Mouse (Mus musculus) splenic B cell, adult 2 months (primary cell): ENCODE results near the gene Ankrd44.

Experiments
- DNase-seq: peaks from one replicate; pipeline ENCODE4 v3.0.0-alpha.2; 2011; ENCODE audit warnings: low read depth, low spot score
- H3K27me3 ChIP-seq: 2 replicates; pipeline ENCODE4 v1.6.1; 2012; ENCODE audit warnings: mild to moderate bottlenecking, low read length, moderate library complexity, mixed read lengths; ENCODE audit not compliant: control insufficient read depth, poor library complexity, insufficient read depth, severe bottlenecking
- H3K36me3 ChIP-seq: 2 replicates; pipeline ENCODE4 v1.6.1; 2012; ENCODE audit warnings: mild to moderate bottlenecking, low read length, moderate library complexity, mixed read lengths; ENCODE audit not compliant: control insufficient read depth, poor library complexity, insufficient read depth, severe bottlenecking

Ankrd44 gene

GRCm38 (mm10) chr1:54887873-54888272 is 38.3 kb downstream of the Ankrd44 start:
- no peaks in the 10 kb centered on the region for H3K36me3 ChIP-seq
- no peaks in the 10 kb centered on the region for H3K27me3 ChIP-seq
- no peak for DNase-seq

- no peaks in the 10 kb centered on the region for H3K27me3 ChIP-seq
- DNase-seq: peak; percentile 33
- no peaks in the 10 kb centered on the region for H3K36me3 ChIP-seq
Measured at GRCm38 (mm10) chr1:54882856-54883467, 43.2 kb downstream of the Ankrd44 start.

- no peak for DNase-seq
- no peaks in the 10 kb centered on the region; the same call in 1 of the 2 replicates for H3K36me3 ChIP-seq
- H3K27me3 ChIP-seq: no peaks in the 10 kb centered on the region
Measured at GRCm38 (mm10) chr1:54881523-54881922, 44.7 kb downstream of the Ankrd44 start.

GRCm38 (mm10) chr1:54877423-54878073 is 48.6 kb downstream of the Ankrd44 start:
- no peaks in the 10 kb centered on the region for H3K27me3 ChIP-seq
- H3K36me3 ChIP-seq: no peaks in the 10 kb centered on the region; the same call in 1 of the 2 replicates
- DNase-seq: no peak

GRCm38 (mm10) chr1:54877014-54877413 is 49.2 kb downstream of the Ankrd44 start:
- H3K36me3 ChIP-seq: no peaks in the 10 kb centered on the region; the same call in 1 of the 2 replicates
- DNase-seq: no peak
- H3K27me3 ChIP-seq: no peaks in the 10 kb centered on the region

- Histone ChIP-seq H3K27me3 (no peaks in the 10 kb centered on the region), H3K36me3 (no peaks in the 10 kb centered on the region; the same call in 1 of the 2 replicates)
- no peak for DNase-seq
Measured at GRCm38 (mm10) chr1:54874094-54874493, 52.1 kb downstream of the Ankrd44 start.

GRCm38 (mm10) chr1:54872857-54873616 is 53.1 kb downstream of the Ankrd44 start:
- no peaks in the 10 kb centered on the region for H3K27me3 ChIP-seq
- no peak for DNase-seq
- no peaks in the 10 kb centered on the region; the same call in 1 of the 2 replicates for H3K36me3 ChIP-seq

GRCm38 (mm10) chr1:54871321-54871720 is 54.9 kb downstream of the Ankrd44 start:
- peak; percentile 53 for DNase-seq
- Histone ChIP-seq H3K36me3 (no peaks in the 10 kb centered on the region), H3K27me3 (no peaks in the 10 kb centered on the region)

- Histone ChIP-seq H3K27me3 (no peaks in the 10 kb centered on the region), H3K36me3 (no peaks in the 10 kb centered on the region)
- DNase-seq: no peak
Measured at GRCm38 (mm10) chr1:54870634-54871033, 55.6 kb downstream of the Ankrd44 start.

GRCm38 (mm10) chr1:54867226-54867625 is 59.0 kb downstream of the Ankrd44 start:
- H3K27me3 ChIP-seq: no peaks in the 10 kb centered on the region
- H3K36me3 ChIP-seq: no peaks in the 10 kb centered on the region
- no peak for DNase-seq

- Histone ChIP-seq H3K36me3 (no peaks in the 10 kb centered on the region), H3K27me3 (no peaks in the 10 kb centered on the region)
- no peak for DNase-seq
Measured at GRCm38 (mm10) chr1:54866131-54866530, 60.1 kb downstream of the Ankrd44 start.

GRCm38 (mm10) chr1:54864928-54865652 is 61.1 kb downstream of the Ankrd44 start:
- H3K27me3 ChIP-seq: no peaks in the 10 kb centered on the region
- H3K36me3 ChIP-seq: no peaks in the 10 kb centered on the region
- DNase-seq: no peak

- no peaks in the 10 kb centered on the region for H3K36me3 ChIP-seq
- DNase-seq: peak; percentile 25
- H3K27me3 ChIP-seq: no peaks in the 10 kb centered on the region
Measured at GRCm38 (mm10) chr1:54860361-54860760, 65.8 kb downstream of the Ankrd44 start.

GRCm38 (mm10) chr1:54859876-54860275 is 66.3 kb downstream of the Ankrd44 start:
- Histone ChIP-seq H3K27me3 (no peaks in the 10 kb centered on the region), H3K36me3 (no peaks in the 10 kb centered on the region)
- DNase-seq: no peak
